Mouse (Mus musculus) adipocyte (in vitro differentiated cells): ENCODE measurements around the gene Mtf2.
"Not testable (repeated sequence)": the region's sequence is repeated elsewhere in the genome, so short reads cannot be mapped to it uniquely, and the experiment has no call there.

Experiments used
- DNase-seq: peaks from one replicate; pipeline ENCODE4 v3.0.0-alpha.2; 2016; ENCODE audit warnings: low spot score

Mtf2 gene

DNA sequence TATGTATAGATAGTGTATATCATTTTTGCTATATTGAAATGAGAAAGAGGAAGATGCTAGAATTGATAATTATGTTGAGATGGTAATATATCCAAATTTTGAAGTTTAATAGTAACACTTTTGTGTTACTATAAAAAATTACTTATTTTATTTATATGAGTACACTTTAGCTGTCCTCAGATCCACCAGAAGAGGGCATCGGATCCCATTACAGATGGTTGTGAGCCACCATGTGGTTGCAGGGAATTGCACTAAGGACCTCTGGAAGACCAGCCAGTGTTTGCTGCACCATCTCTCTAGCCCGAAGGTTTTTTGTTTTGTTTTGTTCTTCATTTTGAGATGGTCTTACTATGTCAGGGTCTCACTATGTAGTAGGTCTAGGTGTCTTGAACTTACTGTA, 20.0 kb downstream of the Mtf2 start:
- DNase-seq: no peak

DNA sequence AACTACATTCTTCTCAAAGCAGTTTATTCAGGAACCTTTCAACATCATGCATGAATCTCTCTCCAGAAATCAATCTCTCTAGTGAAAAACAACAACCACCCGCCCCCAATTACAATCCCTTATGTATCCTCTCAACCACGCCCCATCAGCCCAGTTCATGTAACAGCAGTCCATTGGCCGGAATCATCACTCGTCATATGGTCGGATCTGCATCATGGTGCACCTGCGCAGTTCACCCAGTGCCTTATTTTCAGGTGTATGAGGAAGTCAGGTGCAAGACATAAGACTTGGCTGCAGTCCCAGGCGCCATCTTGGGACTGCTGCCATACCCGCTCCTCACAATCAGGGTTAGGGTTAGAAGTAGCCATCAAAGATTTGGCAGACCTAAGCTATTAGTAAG, 27.3 kb downstream of the Mtf2 start:
- not testable (repeated sequence) for DNase-seq

DNA sequence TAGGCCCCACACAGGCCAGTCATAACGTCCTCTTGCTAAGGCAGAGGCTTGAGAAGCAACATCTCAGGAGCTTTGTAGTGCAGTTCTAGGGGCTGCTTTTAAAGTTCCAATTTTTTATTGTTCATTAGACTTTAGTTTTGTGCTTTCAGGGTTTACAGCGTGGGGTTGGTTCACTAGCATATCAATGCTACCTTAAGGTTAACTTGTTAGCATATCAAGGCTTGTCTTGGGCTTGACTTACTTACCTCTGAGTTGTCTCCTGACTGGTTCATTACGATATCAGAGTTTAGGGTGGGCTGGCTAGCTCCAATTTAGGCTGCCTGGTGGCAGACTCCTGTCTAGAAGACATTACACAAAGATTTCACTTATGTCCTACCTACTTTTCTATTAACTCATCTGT, 32.2 kb downstream of the Mtf2 start:
- DNase-seq: no peak

DNA sequence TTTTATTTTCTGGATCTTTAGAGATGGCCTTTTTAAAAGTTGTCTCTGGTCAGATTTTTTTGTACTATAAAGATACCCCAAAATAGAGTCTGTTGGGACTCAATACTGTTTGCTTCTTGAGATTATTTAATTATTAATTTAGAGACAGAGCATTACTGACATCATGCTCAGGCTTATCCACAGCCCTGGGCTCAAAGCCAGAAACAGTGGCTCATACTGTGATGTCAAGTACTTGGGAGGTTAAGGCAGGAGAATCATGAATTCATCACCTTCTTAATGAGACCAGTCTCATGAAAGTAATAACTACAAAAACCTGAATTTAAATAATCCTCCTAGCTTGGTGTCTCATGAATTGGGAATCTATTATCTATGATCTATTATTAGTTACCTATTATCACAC, 34.7 kb downstream of the Mtf2 start:
- peak; percentile 13 for DNase-seq

DNA sequence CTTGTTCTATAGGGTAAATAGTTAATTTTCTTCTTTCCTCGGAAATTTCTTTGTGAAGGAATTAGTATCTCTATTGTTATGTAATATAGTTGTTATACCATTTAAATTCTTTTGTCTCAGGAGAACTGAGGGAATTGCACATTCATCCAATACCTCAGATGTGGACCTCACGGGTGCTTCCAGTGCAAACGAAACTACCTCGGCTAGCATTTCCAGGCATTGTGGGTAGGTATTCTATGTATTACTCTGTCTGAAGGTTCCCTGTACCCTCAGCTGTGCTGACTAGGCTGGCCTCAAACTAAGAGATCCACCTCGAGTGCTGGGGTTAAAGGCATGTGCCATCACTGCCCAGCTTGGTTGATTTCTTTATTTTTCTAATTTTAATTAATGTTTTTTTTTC, 38.8 kb downstream of the Mtf2 start:
- no peak for DNase-seq

DNA sequence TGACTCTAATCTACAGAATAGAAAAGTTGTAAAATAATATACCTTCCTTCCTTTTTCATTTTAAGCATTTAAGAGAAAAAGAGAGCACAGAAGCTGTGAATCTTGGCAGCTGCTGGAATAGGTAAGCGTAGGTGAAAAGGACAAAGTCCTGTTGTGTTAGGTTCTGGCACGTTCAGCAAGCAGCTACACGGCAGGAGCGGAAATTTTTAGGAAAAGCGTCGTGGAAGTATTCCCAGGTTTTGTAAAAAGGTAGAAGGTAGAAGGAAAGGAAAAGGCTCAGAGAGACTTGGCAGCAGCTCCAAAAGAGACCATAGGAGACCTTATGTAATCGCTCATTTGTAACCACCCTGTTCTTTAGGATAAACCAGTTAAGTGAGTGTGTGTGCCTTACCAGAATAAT, 43.9 kb downstream of the Mtf2 start:
- DNase-seq: no peak

DNA sequence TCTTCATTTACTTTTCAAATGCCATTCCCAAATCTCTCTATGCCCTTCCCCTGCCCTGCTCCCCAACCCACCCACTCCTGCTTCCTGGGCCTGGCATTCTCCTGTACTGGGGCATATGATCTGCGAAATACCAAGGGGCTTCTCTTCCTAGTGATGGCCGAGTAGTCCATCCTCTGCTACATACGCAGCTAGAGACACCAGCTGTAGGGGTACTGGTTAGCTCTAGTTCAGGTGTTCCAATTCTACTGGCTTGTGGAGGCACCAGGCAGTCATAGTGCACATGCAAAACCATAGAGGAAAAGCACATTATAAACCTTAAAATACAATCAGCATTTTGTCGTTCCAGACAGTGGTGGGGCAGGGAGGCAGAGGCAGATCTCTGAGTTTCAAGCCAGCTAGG, 52.2 kb downstream of the Mtf2 start:
- DNase-seq: no peak

DNA sequence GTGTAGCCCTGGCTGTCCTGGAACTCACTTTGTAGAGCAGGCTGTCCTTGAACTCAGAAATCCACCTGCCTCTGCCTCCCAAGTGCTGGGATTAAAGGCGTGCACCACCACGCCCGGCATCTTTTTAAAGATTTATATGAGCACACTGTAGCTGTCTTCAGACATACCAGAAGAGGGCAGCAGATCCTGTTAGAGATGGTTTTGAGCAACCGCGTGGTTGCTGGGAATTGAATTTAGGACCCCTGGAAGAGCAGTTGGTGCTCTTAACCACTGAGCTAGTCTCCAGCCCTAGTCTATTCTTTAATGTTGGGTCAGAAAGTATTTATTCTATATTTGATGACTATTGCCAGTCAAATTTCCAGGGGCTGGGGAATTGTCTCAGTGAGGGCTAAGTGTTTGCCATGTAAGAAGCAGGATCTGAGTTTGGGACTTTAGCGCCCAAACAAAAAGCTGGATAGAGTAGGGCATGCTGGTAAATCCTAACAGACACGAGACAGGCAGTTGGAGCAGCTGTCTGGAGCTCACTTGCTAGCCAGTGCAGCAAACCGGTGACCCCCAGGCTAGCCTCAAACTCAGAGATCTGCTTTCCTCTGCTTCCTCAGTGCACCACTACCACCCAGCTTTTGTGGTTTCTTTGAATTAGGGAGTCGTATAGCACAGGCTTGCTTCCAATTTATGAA, 54.9 kb downstream of the Mtf2 start:
- DNase-seq: no peak

DNA sequence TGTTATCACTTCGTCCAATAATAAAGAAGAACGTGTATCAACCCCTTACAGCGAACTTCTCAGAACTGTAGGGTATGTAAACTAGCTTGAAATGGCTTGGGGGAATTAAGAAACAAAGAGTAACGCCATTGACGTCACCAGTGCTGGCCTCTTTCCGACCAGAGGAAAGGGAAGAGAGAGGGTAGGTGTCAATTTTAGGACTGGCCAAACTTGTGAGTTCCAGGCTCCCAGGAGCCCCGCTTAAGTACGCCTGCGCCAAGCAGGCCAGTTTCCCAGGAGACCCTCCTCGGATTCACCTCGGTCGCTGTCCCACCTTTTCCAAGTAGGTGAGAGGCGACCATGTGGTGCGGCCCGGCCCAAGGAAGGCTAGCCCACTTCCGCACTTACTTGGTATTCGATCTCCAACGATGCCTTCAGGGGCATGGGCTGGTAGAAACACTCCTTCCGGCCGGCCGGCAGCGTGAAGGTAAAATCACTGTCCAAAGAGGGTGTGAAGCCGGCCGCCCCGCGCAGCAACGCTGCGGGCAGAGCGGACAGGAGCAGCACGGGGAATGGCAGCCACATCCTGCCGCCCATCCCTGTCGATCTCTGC, 66.5 kb downstream of the Mtf2 start:
- DNase-seq: peak; percentile 90

DNA sequence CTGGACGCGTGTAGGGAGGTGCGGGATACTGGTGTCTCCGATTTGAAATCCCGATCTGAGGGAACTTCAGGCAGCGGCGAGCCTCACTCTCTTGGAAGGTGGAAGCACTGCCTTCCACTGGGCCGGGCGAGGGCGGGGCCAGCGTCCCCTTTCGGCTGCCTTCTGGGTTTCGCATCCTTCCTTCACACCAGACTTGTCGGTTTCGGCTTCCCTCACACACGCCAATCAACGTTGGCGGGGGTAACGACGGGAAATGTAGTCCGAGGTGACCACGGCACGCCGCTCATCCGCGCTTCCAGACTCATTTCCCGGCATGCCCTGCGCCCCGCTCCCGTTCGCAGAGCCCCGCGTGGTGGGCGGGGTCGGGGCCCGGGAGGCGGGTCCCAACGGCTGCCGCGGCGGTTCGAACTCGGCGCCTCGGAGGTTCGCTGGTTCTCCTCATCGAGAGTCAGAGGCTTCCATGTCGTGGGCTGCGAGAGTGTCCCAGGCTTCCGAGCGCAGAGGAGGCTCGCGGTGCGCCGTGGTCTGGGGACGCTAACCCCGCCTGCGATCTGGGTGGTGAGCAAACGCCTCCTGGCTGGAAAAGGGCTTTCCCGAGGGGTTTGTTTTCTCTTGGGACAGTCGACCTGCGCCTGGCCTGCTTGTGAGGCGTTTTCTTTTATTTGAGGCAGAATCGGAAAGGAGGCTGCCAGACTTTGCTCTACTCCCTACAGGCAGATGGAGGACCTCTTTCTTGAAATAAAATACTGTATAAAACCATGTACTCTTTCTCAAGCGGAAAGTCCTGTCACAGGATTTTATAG, 67.2 kb downstream of the Mtf2 start, which contains the start of the genes Tmed5 and Ccdc18:
Tmed5 (minus strand) TSS at position 180 of the 803 bp plus-strand sequence.
Ccdc18 (plus strand) TSS at position 435 of the 803 bp plus-strand sequence.
- DNase-seq: peak; percentile 99

DNA sequence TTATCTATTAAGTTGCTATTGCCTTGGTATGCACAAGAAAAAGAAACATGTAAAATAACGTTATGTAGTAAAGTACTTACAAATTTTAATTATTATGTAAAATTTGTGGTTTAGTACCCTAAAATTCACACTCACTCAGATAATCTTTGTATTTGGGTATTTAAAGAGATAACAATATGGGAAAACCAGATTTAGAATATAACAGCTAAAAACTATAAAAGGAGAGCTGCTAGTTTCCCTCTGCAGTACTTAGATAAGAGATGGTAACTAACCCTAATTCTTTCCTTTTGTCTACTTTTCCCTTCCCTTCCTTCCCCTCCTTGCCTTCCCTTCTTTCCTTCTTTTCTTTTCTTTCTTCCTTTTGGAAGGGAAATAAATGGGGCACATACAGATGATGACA, 87.1 kb downstream of the Mtf2 start:
- no peak for DNase-seq
